Mouse (Mus musculus) small intestine, adult 2 months (tissue): ENCODE results near the gene Crot. TPM values are rescaled to one million over a fixed set of nuclear protein-coding genes. Genes with fewer than 3 reads are reported as not detected.

Experiments
- H3K27ac ChIP-seq: fragments of 200-500 bp; 2 replicates; pipeline ENCODE4 v1.5.1; 2012; ENCODE audit warnings: low read depth, low read length, control low read depth, inconsistent platforms; ENCODE audit not compliant: insufficient read depth
- H3K27me3 ChIP-seq: fragments of 200-500 bp; 2 replicates; pipeline ENCODE4 v1.6.1; 2012; ENCODE audit warnings: mild to moderate bottlenecking, moderate library complexity, low read length, inconsistent platforms; ENCODE audit not compliant: control insufficient read depth, insufficient read depth
- H3K36me3 ChIP-seq: fragments of 200-500 bp; 2 replicates; pipeline ENCODE4 v1.6.1; 2012; ENCODE audit warnings: mild to moderate bottlenecking, low read length, control low read depth, inconsistent platforms; ENCODE audit not compliant: control insufficient read depth, insufficient read depth
- H3K4me1 ChIP-seq: fragments of 200-500 bp; 2 replicates; pipeline ENCODE4 v1.6.1; 2012; ENCODE audit warnings: low read length, inconsistent platforms, mixed read lengths; ENCODE audit not compliant: control insufficient read depth, insufficient read depth, insufficient read length
- H3K4me3 ChIP-seq: fragments of 200-500 bp; 2 replicates; pipeline ENCODE4 v1.5.1; 2012; ENCODE audit warnings: low read depth, mild to moderate bottlenecking, control low read depth, inconsistent platforms, low read length, moderate library complexity
- CTCF ChIP-seq: fragments of 200-500 bp; IDR thresholded peaks from 2 replicates; pipeline ENCODE4 v1.5.1; 2012; ENCODE audit warnings: low read depth, mild to moderate bottlenecking, control low read depth, inconsistent platforms, low read length, moderate library complexity, mixed read lengths; ENCODE audit not compliant: insufficient replicate concordance, insufficient read length; ENCODE audit errors: extremely low read depth
- POLR2A ChIP-seq: fragments of 200-500 bp; IDR thresholded peaks from 2 replicates; pipeline ENCODE4 v1.6.1; 2012; ENCODE audit warnings: low read depth, mild to moderate bottlenecking, control low read depth, inconsistent platforms, low read length, moderate library complexity
- WGBS: fragments of 180-500 bp; shearing (Covaris S2); methylation state at CpG from one replicate; pipeline ENCODE4 v1.1.7; 2018; 5-methylcytosine and 5-hydroxymethylcytosine counted together
- polyA plus RNA-seq: library from polyadenylated mRNA; depleted of rRNA; stranded (reverse); fragments of >200 nt; gene quantifications from 2 replicates; pipeline ENCODE4 v1.2.3, GENCODE M21; 2012; rRNA removed

The Crot gene
- polyA plus RNA-seq, 1 experiment = 10.1 TPM

DNA sequence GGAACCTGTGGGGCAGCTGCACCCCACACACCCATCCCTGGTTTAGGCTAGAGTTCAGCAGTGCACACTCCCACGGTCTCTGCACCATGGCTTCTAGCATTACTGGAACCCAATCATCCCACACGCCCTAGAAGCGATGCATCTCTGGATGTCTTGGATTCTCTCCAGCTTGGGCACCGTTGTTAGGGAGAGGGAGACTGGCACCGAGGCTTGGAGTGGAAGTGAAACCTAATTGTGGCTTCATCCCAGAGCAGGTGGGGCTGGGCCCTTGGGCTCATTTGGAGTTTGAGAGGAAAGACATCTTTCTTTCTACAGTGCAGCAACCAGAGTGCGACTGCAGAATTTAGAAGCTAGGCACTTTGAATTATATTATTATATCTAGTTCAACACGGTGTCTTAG, 59.2 kb downstream of the Crot start:
- H3K4me3 ChIP-seq = no peak overlapping the region
- WGBS = 53% methylated on average over 7 of the region's 7 CpGs
- no peak for TF ChIP-seq POLR2A
- no peak for TF ChIP-seq CTCF
- no peaks in the 10 kb centered on the region for H3K4me1 ChIP-seq
- no peak overlapping the region for H3K27ac ChIP-seq
- H3K27me3 ChIP-seq = no peaks in the 10 kb centered on the region
- H3K36me3 ChIP-seq = no peaks in the 10 kb centered on the region

GRCm38 (mm10) chr5:8928440-8928839, 68.7 kb downstream of the Crot start:
- no peak overlapping the region for H3K4me3 ChIP-seq
- no peak overlapping the region for H3K27ac ChIP-seq
- TF ChIP-seq CTCF (no peak), POLR2A (no peak)
- WGBS = 85% methylated on average over 9 of the region's 9 CpGs
- H3K4me1 ChIP-seq = no peaks in the 10 kb centered on the region
- H3K27me3 ChIP-seq = no peaks in the 10 kb centered on the region
- H3K36me3 ChIP-seq = no peaks in the 10 kb centered on the region

- no peaks in the 10 kb centered on the region for H3K27me3 ChIP-seq
- TF ChIP-seq POLR2A (no peak), CTCF (no peak)
Measured at GRCm38 (mm10) chr5:8917069-8917468, 80.1 kb downstream of the Crot start.

DNA sequence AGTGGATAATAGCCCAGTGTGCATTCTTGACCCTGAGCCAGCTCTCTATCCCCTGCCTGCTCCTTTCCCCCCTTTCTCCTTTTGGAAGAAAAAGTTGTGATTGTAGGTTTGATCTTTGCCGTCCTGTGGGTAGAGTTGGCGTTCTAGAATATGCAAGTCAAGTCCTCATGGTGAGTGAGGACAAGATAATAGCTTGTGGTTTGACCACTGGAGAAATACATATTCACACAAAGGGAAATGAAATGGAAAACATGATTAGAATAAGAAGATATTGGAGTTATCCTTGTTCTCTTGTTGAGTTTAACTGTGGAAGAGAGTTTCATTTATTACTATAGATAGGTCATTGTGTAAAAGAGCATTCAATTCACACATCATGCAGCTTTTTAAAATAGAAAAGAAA, 80.7 kb downstream of the Crot start:
- Histone ChIP-seq H3K27me3 (no peaks in the 10 kb centered on the region), H3K36me3 (no peaks in the 10 kb centered on the region), H3K4me1 (peaks cover 1% of the 10 kb centered on the region; the same call in 1 of the 2 replicates), H3K27ac (no peak overlapping the region), H3K4me3 (no peak overlapping the region)
- 78% methylated on average over 2 of the region's 2 CpGs for WGBS
- TF ChIP-seq POLR2A = no peak
- no peak for TF ChIP-seq CTCF

More at GRCm38 (mm10) chr5:8917069-8917468, 80.1 kb downstream of the Crot start:
- WGBS = 66% methylated on average over 6 of the region's 6 CpGs
- Histone ChIP-seq H3K36me3 (no peaks in the 10 kb centered on the region), H3K4me3 (no peak overlapping the region), H3K27ac (no peak overlapping the region), H3K4me1 (peaks cover 1% of the 10 kb centered on the region; the same call in 1 of the 2 replicates)

Other genes starting within 250 kb of the Crot start
- gene Abcb1b, start 199.2 kb downstream of the Crot start, polyA plus RNA-seq = 0.27 and 0.37 TPM in 2 replicates
- 0.11 TPM in 1 of 2 replicates, not detected in the other for gene Abcb4, start 103.6 kb downstream of the Crot start, polyA plus RNA-seq
- gene Tmem243, start 103.3 kb upstream of the Crot start, polyA plus RNA-seq = 29.4 and 80.0 TPM in 2 replicates
- 1.5 and 3.2 TPM in 2 replicates for gene Dmtf1, start 164.5 kb upstream of the Crot start, polyA plus RNA-seq